Mouse (Mus musculus) embryonic facial prominence, embryonic 14.5 days (tissue): ENCODE measurements at regions not wholly inside any gene's neighbourhood (a gene's known extent, or its start where the extent isn't known, plus 50 kb on each side); places are given as distances from the start of the nearest gene placed in this dataset.

Experiments
- ATAC-seq: fragments of 200-750 bp; cut with Nextera tagmentation; 2 replicates; pipeline ENCODE4 v1.8.0; 2017; ENCODE audit warnings: low read depth, moderate number of reproducible peaks, moderate TSS enrichment
- DNase-seq: peaks from one replicate; pipeline ENCODE4 v3.0.0-alpha.2; 2015; ENCODE audit warnings: low spot score
- H3K27ac ChIP-seq: fragments of 300-500 bp; sonication (generic); replicated peaks from 2 replicates; pipeline ENCODE4 v1.5.1; 2014; ENCODE audit warnings: low read depth, mild to moderate bottlenecking, low read length, moderate library complexity
- H3K27me3 ChIP-seq: fragments of 300-500 bp; sonication (generic); replicated peaks from 2 replicates; pipeline ENCODE4 v1.6.1; 2014; ENCODE audit warnings: low read length; ENCODE audit not compliant: control insufficient read depth, insufficient read depth
- H3K36me3 ChIP-seq: fragments of 300-500 bp; sonication (generic); 2 replicates; pipeline ENCODE4 v1.6.1; 2014; ENCODE audit warnings: low read length, mixed read lengths; ENCODE audit not compliant: control insufficient read depth, insufficient read depth
- H3K4me1 ChIP-seq: fragments of 300-500 bp; sonication (generic); 2 replicates; pipeline ENCODE4 v1.6.1; 2014; ENCODE audit warnings: antibody characterized with exemption, low read length; ENCODE audit not compliant: control insufficient read depth, insufficient read depth
- H3K4me2 ChIP-seq: fragments of 300-500 bp; sonication (generic); 2 replicates; pipeline ENCODE4 v1.6.1; 2014; ENCODE audit warnings: low read depth, mild to moderate bottlenecking, low read length, moderate library complexity, mixed read lengths
- H3K4me3 ChIP-seq: fragments of 300-500 bp; sonication (generic); 2 replicates; pipeline ENCODE4 v1.5.1; 2014; ENCODE audit warnings: low read depth, mild to moderate bottlenecking, low read length
- H3K9ac ChIP-seq: fragments of 300-500 bp; sonication (generic); 2 replicates; pipeline ENCODE4 v1.6.1; 2014; ENCODE audit warnings: low read depth, mild to moderate bottlenecking, low read length, moderate library complexity, mixed read lengths
- H3K9me3 ChIP-seq: fragments of 300-500 bp; sonication (generic); 2 replicates; pipeline ENCODE4 v1.6.1; 2016; ENCODE audit warnings: low read length; ENCODE audit not compliant: control insufficient read depth
- WGBS: fragments of 180-500 bp; shearing (Covaris S2); extraction: QIAGEN DNeasy Blood & Tissue Kit; methylation state at CpG from one replicate; pipeline ENCODE4 v1.1.7; 2014; 5-methylcytosine and 5-hydroxymethylcytosine counted together

GRCm38 (mm10) chr1:28453469-28453868, 326.6 kb downstream of the Gm597 start:
- Histone ChIP-seq H3K4me1 (no peaks in the 10 kb centered on the region), H3K27ac (no peak overlapping the region), H3K4me3 (no peak overlapping the region), H3K36me3 (no peaks in the 10 kb centered on the region), H3K4me2 (no peak overlapping the region), H3K9ac (no peak overlapping the region), H3K27me3 (no peaks in the 10 kb centered on the region), H3K9me3 (no peaks in the 10 kb centered on the region)
- ATAC-seq (no peak), DNase-seq (peak; percentile 8)
- 79% methylated on average over 4 of the region's 4 CpGs for WGBS

- Histone ChIP-seq H3K4me2 (no peak overlapping the region), H3K36me3 (no peaks in the 10 kb centered on the region), H3K4me3 (no peak overlapping the region), H3K9me3 (no peaks in the 10 kb centered on the region), H3K27me3 (no peaks in the 10 kb centered on the region), H3K4me1 (no peaks in the 10 kb centered on the region), H3K27ac (no peak overlapping the region), H3K9ac (no peak overlapping the region)
- WGBS, result 68% methylated on average over 1 of the region's 1 CpGs
- ATAC-seq, result no peak
- no peak for DNase-seq
These were observed 354.7 kb downstream of the Gm597 start for GRCm38 (mm10) chr1:28425371-28425770.
